Mouse (Mus musculus) midbrain, embryonic 16.5 days (tissue): ENCODE data around the gene Gm7102. TPM values are rescaled to one million over a fixed set of nuclear protein-coding genes. Genes with fewer than 3 reads are reported as not detected.

Experiments used
- ATAC-seq: fragments of 200-750 bp; cut with Nextera tagmentation; 2 replicates; pipeline ENCODE4 v1.8.0; 2017; ENCODE audit warnings: moderate TSS enrichment
- H3K27ac ChIP-seq: fragments of 300-500 bp; sonication (generic); 2 replicates; pipeline ENCODE4 v1.5.1; 2014; ENCODE audit warnings: mild to moderate bottlenecking, low read length, mixed read lengths
- H3K27me3 ChIP-seq: fragments of 300-500 bp; sonication (generic); 2 replicates; pipeline ENCODE4 v1.6.1; 2014; ENCODE audit warnings: low read depth, low read length, mixed read lengths; ENCODE audit not compliant: control insufficient read depth, insufficient read depth
- H3K36me3 ChIP-seq: fragments of 300-500 bp; sonication (generic); 2 replicates; pipeline ENCODE4 v1.6.1; 2014; ENCODE audit warnings: mild to moderate bottlenecking, low read length, moderate library complexity, mixed read lengths; ENCODE audit not compliant: control insufficient read depth, insufficient read depth
- H3K4me1 ChIP-seq: fragments of 300-500 bp; sonication (generic); 2 replicates; pipeline ENCODE4 v1.6.1; 2014; ENCODE audit warnings: mild to moderate bottlenecking, low read length, mixed read lengths; ENCODE audit not compliant: control insufficient read depth, insufficient read depth
- H3K4me2 ChIP-seq: fragments of 300-500 bp; sonication (generic); 2 replicates; pipeline ENCODE4 v1.6.1; 2014; ENCODE audit warnings: mild to moderate bottlenecking, low read length, mixed read lengths
- H3K4me3 ChIP-seq: fragments of 300-500 bp; sonication (generic); 2 replicates; pipeline ENCODE4 v1.5.1; 2014; ENCODE audit warnings: low read depth, mild to moderate bottlenecking, low read length, moderate library complexity, mixed read lengths
- H3K9ac ChIP-seq: fragments of 300-500 bp; sonication (generic); 2 replicates; pipeline ENCODE4 v1.6.1; 2014; ENCODE audit warnings: low read depth, low read length, mixed read lengths
- H3K9me3 ChIP-seq: fragments of 300-500 bp; sonication (generic); replicated peaks from 2 replicates; pipeline ENCODE4 v1.6.1; 2014; ENCODE audit warnings: mild to moderate bottlenecking, low read length, mixed read lengths; ENCODE audit not compliant: control insufficient read depth, poor library complexity, severe bottlenecking
- WGBS: fragments of 180-500 bp; shearing (Covaris S2); extraction: QIAGEN DNeasy Blood & Tissue Kit; methylation state at CpG from one replicate; pipeline ENCODE4 v1.1.7; 2014; 5-methylcytosine and 5-hydroxymethylcytosine counted together
- polyA plus RNA-seq: library from polyadenylated mRNA; unstranded; fragments of >200 nt; fragmentation: Nextera tagmentation; extraction: Ambion mirVana; gene quantifications from 2 replicates; pipeline ENCODE4 v1.2.1, GENCODE M21; 2015

Gm7102 gene
- polyA plus RNA-seq, 1 experiment from 2014 or later = not detected

GRCm38 (mm10) chr19:61151372-61151700 is 24.8 kb downstream of the Gm7102 start:
- peak; percentile 72; the same call in 1 of the 2 replicates for ATAC-seq

DNA sequence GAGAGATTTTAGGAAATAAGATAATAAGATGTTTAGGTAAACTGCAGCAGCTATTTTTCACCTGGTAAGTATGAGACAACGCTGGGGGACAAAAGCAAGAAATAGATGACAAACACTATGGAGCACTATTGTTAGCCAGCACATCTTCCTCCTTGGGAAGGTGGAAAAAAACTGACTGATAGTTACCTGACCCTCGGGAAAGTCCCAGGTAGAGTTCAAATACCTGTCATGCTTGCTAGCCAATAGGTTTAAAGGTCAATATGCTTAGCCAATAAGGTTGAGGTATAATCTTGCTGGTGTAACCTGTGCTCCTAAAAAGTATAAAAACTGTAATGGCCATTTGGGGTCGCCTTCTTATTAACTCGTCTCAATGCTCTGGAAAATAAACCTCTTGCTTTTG is 34.8 kb downstream of the Gm7102 start:
- no peaks in the 10 kb centered on the region for H3K9me3 ChIP-seq
- no peak for ATAC-seq
- peak overlapping the region; percentile 85 for H3K4me2 ChIP-seq
- H3K27me3 ChIP-seq = no peaks in the 10 kb centered on the region
- H3K4me1 ChIP-seq = peaks cover 12% of the 10 kb centered on the region
- peak overlapping the region; percentile 64 for H3K4me3 ChIP-seq
- WGBS = 20% methylated on average over 4 of the region's 4 CpGs
- peak overlapping the region; percentile 64 for H3K9ac ChIP-seq
- H3K36me3 ChIP-seq = no peaks in the 10 kb centered on the region
- H3K27ac ChIP-seq = no peak overlapping the region

More at GRCm38 (mm10) chr19:61151372-61151700, 24.8 kb downstream of the Gm7102 start:
- WGBS = 8% methylated on average over 8 of the region's 8 CpGs
- Histone ChIP-seq H3K4me1 (peaks cover 3% of the 10 kb centered on the region; the same call in 1 of the 2 replicates), H3K4me3 (peak overlapping the region; percentile 46), H3K9ac (peak overlapping the region; percentile 43), H3K27ac (no peak overlapping the region), H3K36me3 (no peaks in the 10 kb centered on the region), H3K4me2 (peak overlapping the region; percentile 83), H3K27me3 (no peaks in the 10 kb centered on the region), H3K9me3 (no peaks in the 10 kb centered on the region)

DNA sequence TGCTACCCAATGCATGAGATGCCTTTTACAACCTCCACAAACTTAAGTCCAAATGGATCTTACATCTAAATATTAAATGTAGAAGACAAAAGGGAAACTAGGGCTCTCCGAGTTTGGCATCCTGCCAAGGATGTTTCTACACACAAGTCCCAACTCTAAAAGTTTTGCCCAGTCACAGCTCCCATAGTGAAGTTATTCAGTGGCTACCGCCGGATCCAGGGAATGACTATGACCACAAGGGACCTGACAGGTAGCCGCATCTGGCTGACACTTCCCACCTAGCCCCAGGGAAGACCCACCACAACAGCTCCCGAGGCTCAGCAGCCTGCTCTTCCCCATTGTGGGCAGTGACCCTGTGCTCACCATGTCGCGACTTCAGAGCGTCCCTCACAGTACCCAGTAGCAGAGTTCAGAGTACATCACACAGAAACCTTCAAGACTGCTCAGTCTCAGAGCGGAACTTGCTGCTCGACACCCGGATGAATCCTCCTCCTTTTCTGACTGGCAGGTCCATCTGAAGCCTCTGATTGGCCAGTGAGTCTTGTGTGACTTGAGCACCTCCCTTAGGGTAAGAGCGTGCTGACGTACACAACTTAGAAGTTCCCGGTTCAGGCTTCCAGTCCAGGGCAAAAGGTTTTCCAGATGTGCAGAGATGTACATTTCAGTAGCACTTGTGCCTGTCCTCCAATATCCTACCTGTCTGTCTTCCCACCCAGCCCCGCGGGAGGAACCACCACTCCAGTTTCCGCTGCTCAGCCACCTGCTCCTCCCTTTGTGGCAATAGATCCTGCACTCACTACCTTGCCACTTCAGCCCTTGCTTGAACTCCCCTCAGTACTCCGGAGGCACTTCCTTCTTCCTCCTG is 35.5 kb downstream of the Gm7102 start, which contains the start of gene Zfp950:
TSS of gene Zfp950 (minus strand) at position 499 of the 865 bp plus-strand sequence.
- Histone ChIP-seq H3K36me3 (no peaks in the 10 kb centered on the region), H3K9ac (peak within 1 kb of the TSS; percentile 69), H3K4me2 (peak within 1 kb of the TSS; percentile 85), H3K4me3 (peak within 1 kb of the TSS; percentile 64), H3K9me3 (no peaks in the 10 kb centered on the region), H3K4me1 (peaks cover 12% of the 10 kb centered on the region), H3K27ac (no peak within 1 kb of the TSS), H3K27me3 (no peaks in the 10 kb centered on the region)
- WGBS = 2% methylated on average over 18 of the region's 18 CpGs
- peak; percentile 100 for ATAC-seq

DNA sequence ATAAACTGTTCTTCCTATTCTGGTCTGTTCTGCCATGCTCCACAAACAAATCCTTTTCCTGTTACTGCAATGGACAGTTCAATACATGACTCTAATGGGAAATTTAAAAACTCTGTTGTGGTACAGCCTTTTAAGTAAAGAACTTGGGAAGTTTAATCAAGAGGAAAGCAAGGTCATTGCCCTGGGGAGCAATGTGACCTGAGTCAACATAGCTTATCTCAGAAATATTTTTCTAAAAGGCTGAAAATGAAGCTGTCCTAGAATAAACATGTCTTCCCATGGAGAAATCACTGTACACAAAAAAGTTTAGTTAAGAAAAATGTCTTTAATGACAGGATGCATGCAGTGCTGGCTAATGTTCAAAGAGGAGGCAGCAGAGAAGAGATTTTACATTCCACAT is 37.5 kb downstream of the Gm7102 start:
- no peak overlapping the region for H3K9ac ChIP-seq
- no peak overlapping the region for H3K4me3 ChIP-seq
- H3K4me2 ChIP-seq = no peak overlapping the region
- no peaks in the 10 kb centered on the region for H3K9me3 ChIP-seq
- H3K36me3 ChIP-seq = no peaks in the 10 kb centered on the region
- no peaks in the 10 kb centered on the region for H3K27me3 ChIP-seq
- no peak for ATAC-seq
- H3K27ac ChIP-seq = no peak overlapping the region
- peaks cover 12% of the 10 kb centered on the region for H3K4me1 ChIP-seq

GRCm38 (mm10) chr19:61131096-61131495 is 45.0 kb downstream of the Gm7102 start:
- no peaks in the 10 kb centered on the region for H3K27me3 ChIP-seq
- 91% methylated on average over 10 of the region's 10 CpGs for WGBS
- no peak for ATAC-seq
- H3K9me3 ChIP-seq = 0 out of 2 replicates have a peak, but pooled peaks cover 3% of the 10 kb centered on the region
- H3K36me3 ChIP-seq = peaks cover 5% of the 10 kb centered on the region
- H3K9ac ChIP-seq = no peak overlapping the region
- H3K27ac ChIP-seq = no peak overlapping the region
- no peak overlapping the region for H3K4me3 ChIP-seq
- H3K4me1 ChIP-seq = no peaks in the 10 kb centered on the region
- H3K4me2 ChIP-seq = no peak overlapping the region

Other genes with a start within 250 kb of the Gm7102 start
- gene Zfp950, start 35.5 kb downstream of the Gm7102 start, polyA plus RNA-seq = 49.0 and 52.7 TPM in 2 replicates
- not detected in 2 replicates for gene Gm6020, start 7.6 kb upstream of the Gm7102 start, polyA plus RNA-seq
- gene Csf2ra, start 52.1 kb upstream of the Gm7102 start, polyA plus RNA-seq = 62.6 and 65.5 TPM in 2 replicates
- gene Gm21060, start 120.8 kb upstream of the Gm7102 start, polyA plus RNA-seq = not detected in 2 replicates